Mouse (Mus musculus) heart, embryonic 13.5 days (tissue): Measurements from ENCODE around the gene Cfap126. TPM values are rescaled to one million over a fixed set of nuclear protein-coding genes. Genes with fewer than 3 reads are reported as not detected.

ENCODE experiments used
- ATAC-seq: fragments of 200-750 bp; cut with Nextera tagmentation; 2 replicates; pipeline ENCODE4 v1.8.0; 2017; ENCODE audit warnings: moderate TSS enrichment; ENCODE audit not compliant: insufficient number of reproducible peaks, low FRiP score, low TSS enrichment; ENCODE audit errors: extremely low read depth
- H3K27ac ChIP-seq: fragments of 300-500 bp; sonication (generic); replicated peaks from 2 replicates; pipeline ENCODE4 v1.5.1; 2015; ENCODE audit warnings: moderate library complexity, mild to moderate bottlenecking, inconsistent platforms
- H3K27me3 ChIP-seq: fragments of 300-500 bp; sonication (generic); replicated peaks from 2 replicates; pipeline ENCODE4 v1.6.1; 2015; ENCODE audit warnings: mild to moderate bottlenecking, inconsistent platforms
- H3K36me3 ChIP-seq: fragments of 300-500 bp; sonication (generic); 2 replicates; pipeline ENCODE4 v1.6.1; 2015; ENCODE audit warnings: mild to moderate bottlenecking, inconsistent platforms
- H3K4me1 ChIP-seq: fragments of 300-500 bp; sonication (generic); 2 replicates; pipeline ENCODE4 v1.6.1; 2015; ENCODE audit warnings: inconsistent platforms
- H3K4me2 ChIP-seq: fragments of 300-500 bp; sonication (generic); 2 replicates; pipeline ENCODE4 v1.6.1; 2015; ENCODE audit warnings: inconsistent platforms, mild to moderate bottlenecking, moderate library complexity
- H3K4me3 ChIP-seq: fragments of 300-500 bp; sonication (generic); 2 replicates; pipeline ENCODE4 v1.5.1; 2015; ENCODE audit warnings: moderate library complexity, mild to moderate bottlenecking, inconsistent platforms
- H3K9ac ChIP-seq: fragments of 300-500 bp; sonication (generic); 2 replicates; pipeline ENCODE4 v1.6.1; 2015; ENCODE audit warnings: inconsistent platforms, mild to moderate bottlenecking, moderate library complexity
- H3K9me3 ChIP-seq: fragments of 300-500 bp; sonication (generic); 2 replicates; pipeline ENCODE4 v1.6.1; 2016; ENCODE audit warnings: inconsistent platforms
- WGBS: fragments of 180-500 bp; shearing (Covaris S2); methylation state at CpG from one replicate; pipeline ENCODE4 v1.1.7; 2015; ENCODE audit warnings: mixed read lengths; 5-methylcytosine and 5-hydroxymethylcytosine counted together
- polyA plus RNA-seq: library from polyadenylated mRNA; unstranded; fragments of >200 nt; fragmentation: Nextera tagmentation; extraction: Ambion mirVana; gene quantifications from 2 replicates; pipeline ENCODE4 v1.2.1, GENCODE M21; 2015

Cfap126 gene
- polyA plus RNA-seq, 1 experiment from 2014 or later = 2.8 TPM

DNA sequence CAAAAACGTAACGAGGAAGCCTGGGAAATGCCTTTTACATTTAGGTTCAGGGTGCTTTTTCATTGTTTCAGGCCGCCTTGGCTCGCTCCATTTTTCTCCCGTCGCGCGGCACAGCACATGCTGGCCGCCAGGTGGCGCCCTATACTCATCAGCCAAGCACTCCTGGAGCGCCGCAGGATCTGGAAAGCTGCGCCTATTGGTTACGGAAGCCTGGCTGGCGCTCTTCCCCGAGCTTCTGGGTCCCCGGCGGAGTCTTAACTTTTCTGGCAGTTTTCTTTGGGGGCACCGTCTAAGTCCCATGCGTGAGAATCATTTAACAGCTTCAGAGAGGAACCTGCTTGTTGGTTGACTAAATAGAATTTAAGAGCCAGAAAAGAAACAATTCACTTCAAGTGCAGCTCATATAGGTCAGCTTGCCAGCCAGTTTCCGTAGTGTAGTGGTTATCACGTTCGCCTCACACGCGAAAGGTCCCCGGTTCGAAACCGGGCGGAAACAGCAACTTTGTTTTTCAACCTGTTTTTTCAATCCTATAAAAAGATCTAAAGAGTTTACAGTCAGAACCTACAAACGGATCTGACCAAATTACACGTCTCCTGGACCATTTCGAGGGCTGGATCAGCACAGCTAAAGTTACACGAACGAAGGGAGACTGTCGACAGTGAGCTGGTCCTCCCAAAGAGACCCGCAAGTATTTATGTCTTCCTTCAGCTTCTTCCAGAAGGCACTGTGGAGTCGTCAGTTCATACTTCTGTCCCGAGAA is 2.5 kb upstream of the Cfap126 start:
- Histone ChIP-seq H3K4me3 (peak overlapping the region; percentile 59), H3K4me2 (peak overlapping the region; percentile 74), H3K27me3 (no peaks in the 10 kb centered on the region), H3K27ac (peak overlapping the region; percentile 79), H3K4me1 (peaks cover 29% of the 10 kb centered on the region), H3K9me3 (no peaks in the 10 kb centered on the region), H3K9ac (peak overlapping the region; percentile 78), H3K36me3 (no peaks in the 10 kb centered on the region)
- WGBS = under 1% methylated on average over 38 of the region's 38 CpGs
- ATAC-seq = peak; percentile 87

DNA sequence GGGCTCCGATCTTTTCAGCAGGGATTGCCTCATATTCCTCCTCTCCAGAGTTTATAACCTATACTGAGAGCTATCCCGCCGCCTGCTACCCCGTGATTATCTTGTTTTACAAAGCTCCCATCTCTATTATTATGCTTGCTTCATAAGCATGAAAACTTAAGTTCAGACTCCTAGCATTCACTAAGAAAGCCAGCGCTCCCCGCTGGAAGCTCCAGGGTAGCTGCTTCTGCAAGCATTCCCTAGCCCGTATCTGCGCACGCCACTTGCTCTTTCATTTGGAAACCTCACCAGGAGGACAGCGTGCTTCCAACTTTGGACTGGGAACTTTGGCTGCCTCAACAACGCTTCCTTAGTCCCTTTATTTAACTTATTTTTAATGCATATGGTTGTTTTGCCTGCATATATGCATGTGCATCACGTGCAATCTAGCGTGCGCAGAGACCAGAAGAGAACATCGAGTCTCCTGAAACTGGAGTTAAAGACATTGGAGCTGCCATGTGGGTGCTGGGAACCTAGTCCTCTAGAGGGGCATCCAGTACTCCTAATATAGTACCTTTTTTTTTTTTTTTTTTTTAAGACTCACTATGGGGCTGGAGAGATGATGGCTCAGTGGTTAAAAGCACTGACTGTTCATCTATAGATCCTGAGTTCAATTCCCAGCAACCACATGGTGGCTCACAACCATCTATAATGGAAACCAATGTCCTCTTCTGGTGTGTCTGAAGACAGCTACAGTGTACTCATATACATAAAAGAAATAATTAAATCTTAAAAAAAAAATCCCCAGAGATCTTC is 1.7 kb upstream of the Cfap126 start:
- H3K36me3 ChIP-seq = no peaks in the 10 kb centered on the region
- H3K4me2 ChIP-seq = peak overlapping the region; percentile 74
- H3K4me1 ChIP-seq = peaks cover 29% of the 10 kb centered on the region
- H3K27ac ChIP-seq = peak overlapping the region; percentile 79
- no peaks in the 10 kb centered on the region for H3K27me3 ChIP-seq
- no peaks in the 10 kb centered on the region for H3K9me3 ChIP-seq
- 4% methylated on average over 15 of the region's 15 CpGs for WGBS
- H3K9ac ChIP-seq = peak overlapping the region; percentile 76
- ATAC-seq = no peak
- peak overlapping the region; percentile 59 for H3K4me3 ChIP-seq

DNA sequence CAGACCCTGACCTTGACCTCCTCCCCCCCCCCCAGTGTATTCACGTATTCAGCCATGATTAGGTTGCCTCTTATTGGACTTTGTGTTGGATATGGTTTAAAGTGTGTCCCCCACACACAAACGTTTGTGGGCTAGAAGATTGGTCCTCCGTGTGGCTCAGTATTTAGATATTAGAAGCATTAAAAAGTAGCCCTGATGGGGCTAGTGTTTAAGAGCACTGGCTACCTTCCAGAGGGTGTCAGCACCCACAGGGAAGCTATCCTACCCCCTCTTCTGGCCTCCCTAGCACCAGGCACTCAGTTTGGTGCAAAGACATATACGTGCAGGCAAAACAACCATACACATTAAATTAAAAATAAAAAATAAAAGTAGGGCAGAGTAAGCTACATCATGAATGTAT is 732 bp upstream of the Cfap126 start:
- no peak for ATAC-seq
- Histone ChIP-seq H3K4me3 (peak overlapping the region; percentile 57; the same call in 1 of the 2 replicates), H3K9me3 (no peaks in the 10 kb centered on the region), H3K27ac (no peak overlapping the region), H3K27me3 (no peaks in the 10 kb centered on the region), H3K36me3 (no peaks in the 10 kb centered on the region), H3K9ac (no peak overlapping the region), H3K4me2 (peak overlapping the region; percentile 76), H3K4me1 (peaks cover 29% of the 10 kb centered on the region)
- 78% methylated on average over 4 of the region's 4 CpGs for WGBS

DNA sequence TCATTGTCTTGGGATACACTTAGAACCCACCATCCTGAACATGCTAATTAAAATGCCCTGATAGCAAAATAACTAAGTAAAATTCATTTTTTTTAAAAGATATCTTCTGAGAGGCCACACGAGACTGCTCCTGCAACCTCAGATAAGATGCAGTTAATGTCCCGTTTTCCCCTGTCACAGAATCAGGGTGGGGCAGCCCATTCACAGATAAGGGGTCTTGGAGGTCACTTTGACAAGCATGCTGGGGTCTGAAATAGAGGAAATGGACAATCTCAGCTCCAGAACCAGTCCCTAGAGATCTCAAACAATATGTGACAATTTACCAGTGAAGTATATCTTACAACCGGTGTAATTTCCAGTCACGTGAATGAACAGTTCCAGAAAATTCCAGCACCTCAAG is 2.6 kb downstream of the Cfap126 start:
- Histone ChIP-seq H3K27me3 (no peaks in the 10 kb centered on the region), H3K36me3 (no peaks in the 10 kb centered on the region), H3K9me3 (no peaks in the 10 kb centered on the region), H3K9ac (no peak overlapping the region), H3K27ac (no peak overlapping the region), H3K4me1 (peaks cover 27% of the 10 kb centered on the region), H3K4me3 (no peak overlapping the region), H3K4me2 (no peak overlapping the region)
- ATAC-seq = no peak
- WGBS = 37% methylated on average over 4 of the region's 4 CpGs

DNA sequence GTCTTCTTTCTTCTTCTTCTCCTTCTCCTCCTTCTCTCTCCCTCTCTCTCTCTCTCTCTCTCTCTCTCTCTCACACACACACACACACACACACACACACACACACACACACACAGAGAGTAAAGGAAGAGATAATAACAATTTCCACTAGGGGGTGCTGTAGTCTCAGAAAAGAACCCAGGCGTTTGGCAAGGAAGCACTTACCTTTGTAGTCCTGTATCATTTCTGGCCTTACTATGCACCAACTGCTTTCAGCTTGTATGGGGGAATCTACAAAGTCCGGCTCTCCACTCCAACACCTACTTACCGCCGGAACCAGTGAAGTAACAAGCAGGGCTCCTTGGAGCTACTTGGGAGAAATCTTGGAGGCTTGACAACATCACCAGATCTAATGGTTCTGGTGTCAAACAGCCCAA is 4.6 kb downstream of the Cfap126 start:
- WGBS = 8% methylated on average over 4 of the region's 4 CpGs
- no peaks in the 10 kb centered on the region for H3K36me3 ChIP-seq
- H3K9me3 ChIP-seq = no peaks in the 10 kb centered on the region
- no peak overlapping the region for H3K27ac ChIP-seq
- H3K4me1 ChIP-seq = peaks cover 29% of the 10 kb centered on the region
- H3K9ac ChIP-seq = no peak overlapping the region
- H3K4me2 ChIP-seq = no peak overlapping the region
- H3K27me3 ChIP-seq = no peaks in the 10 kb centered on the region
- H3K4me3 ChIP-seq = no peak overlapping the region
- ATAC-seq = no peak

DNA sequence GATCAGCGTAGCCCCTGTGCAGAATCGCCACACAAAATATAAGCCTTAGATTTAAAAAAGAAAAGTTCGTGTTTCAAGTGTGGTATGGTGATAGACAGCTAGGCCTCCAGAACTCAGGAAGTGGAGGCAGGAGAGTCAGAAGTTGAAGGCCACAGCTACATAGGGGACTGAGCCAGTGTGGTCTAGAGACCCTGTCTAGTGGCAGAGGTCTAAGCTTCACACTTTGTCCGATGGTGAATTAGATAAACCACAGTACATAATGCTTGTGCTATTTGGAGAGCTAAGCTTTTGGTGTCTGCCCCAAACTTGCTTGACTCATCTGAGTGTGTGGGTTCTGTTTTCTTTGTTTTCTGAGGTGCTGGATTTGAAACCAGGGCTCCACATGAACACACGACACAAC is 5.3 kb downstream of the Cfap126 start:
- WGBS = 72% methylated on average over 5 of the region's 5 CpGs
- Histone ChIP-seq H3K27me3 (no peaks in the 10 kb centered on the region), H3K4me1 (peaks cover 24% of the 10 kb centered on the region), H3K9ac (no peak overlapping the region), H3K4me3 (no peak overlapping the region), H3K4me2 (no peak overlapping the region), H3K36me3 (no peaks in the 10 kb centered on the region), H3K9me3 (no peaks in the 10 kb centered on the region), H3K27ac (no peak overlapping the region)
- ATAC-seq = no peak

DNA sequence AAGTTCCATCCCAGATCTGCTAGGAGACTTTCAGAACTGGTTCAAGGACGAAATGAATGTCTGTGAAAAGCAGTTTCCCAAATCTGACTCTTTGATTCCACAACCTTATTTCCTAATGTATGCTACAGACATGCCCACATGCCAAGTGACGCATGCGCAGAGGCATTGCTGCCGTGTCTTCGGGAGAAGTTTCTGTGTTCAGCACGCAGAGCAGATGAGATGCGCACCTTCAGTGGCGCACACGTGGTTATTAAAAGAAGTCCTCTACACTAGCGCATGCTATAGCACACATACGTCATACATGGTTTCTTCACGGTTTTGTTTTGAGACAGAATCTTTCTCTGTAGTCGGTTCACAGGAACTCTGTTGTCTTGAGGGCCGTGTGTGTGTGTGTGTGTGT is 5.7 kb downstream of the Cfap126 start:
- no peaks in the 10 kb centered on the region for H3K36me3 ChIP-seq
- no peak overlapping the region for H3K4me2 ChIP-seq
- 85% methylated on average over 14 of the region's 14 CpGs for WGBS
- no peaks in the 10 kb centered on the region for H3K27me3 ChIP-seq
- no peak for ATAC-seq
- no peak overlapping the region for H3K4me3 ChIP-seq
- H3K9ac ChIP-seq = no peak overlapping the region
- peaks cover 24% of the 10 kb centered on the region for H3K4me1 ChIP-seq
- no peaks in the 10 kb centered on the region for H3K9me3 ChIP-seq
- H3K27ac ChIP-seq = no peak overlapping the region

DNA sequence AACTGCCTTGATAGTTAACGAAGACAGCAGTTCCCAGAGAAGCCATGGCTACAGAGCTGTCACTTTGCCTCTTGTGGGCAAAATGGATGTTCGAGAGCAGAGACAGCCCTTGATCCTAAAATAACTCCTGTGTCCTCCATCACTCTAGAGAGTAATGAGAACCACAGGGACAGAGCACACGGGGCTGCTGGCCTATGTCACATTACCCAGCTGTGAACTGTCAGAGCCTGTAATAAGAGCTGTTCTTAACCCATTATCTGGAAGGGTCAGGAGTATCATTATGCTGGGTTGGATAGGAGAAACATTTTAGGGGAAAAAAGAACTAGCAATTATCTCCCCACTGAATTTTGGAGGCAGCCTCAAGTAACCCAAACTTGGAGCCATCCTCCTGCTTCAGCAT is 7.2 kb downstream of the Cfap126 start:
- WGBS = 20% methylated on average over 3 of the region's 3 CpGs
- no peak overlapping the region for H3K4me2 ChIP-seq
- no peak overlapping the region for H3K4me3 ChIP-seq
- H3K36me3 ChIP-seq = no peaks in the 10 kb centered on the region
- H3K4me1 ChIP-seq = peaks cover 24% of the 10 kb centered on the region
- no peak overlapping the region; the same call in 1 of the 2 replicates for H3K9ac ChIP-seq
- ATAC-seq = no peak
- peak overlapping the region; percentile 28 for H3K27ac ChIP-seq
- H3K9me3 ChIP-seq = no peaks in the 10 kb centered on the region
- no peaks in the 10 kb centered on the region for H3K27me3 ChIP-seq

DNA sequence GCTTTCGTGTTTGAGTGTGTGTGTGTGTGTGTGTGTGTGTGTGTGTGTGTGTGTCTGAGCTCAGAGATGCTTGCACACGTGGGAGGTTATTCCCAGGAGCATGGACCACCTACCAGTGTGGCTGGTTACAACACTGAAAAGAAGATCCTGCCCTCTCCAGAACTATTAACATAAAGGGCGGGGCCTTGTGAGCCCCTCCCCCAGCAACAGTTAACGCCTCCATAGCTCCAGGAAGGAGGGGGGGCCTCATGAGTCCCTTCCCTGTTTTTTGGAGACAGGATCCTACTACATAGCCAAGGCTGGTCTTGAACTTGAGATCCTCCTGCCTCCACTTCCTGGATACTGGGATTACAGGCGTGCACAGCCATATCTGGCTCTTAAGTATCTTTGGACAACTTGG is 8.1 kb downstream of the Cfap126 start:
- ATAC-seq = no peak
- Histone ChIP-seq H3K9ac (no peak overlapping the region), H3K36me3 (peaks cover 3% of the 10 kb centered on the region), H3K4me1 (peaks cover 24% of the 10 kb centered on the region), H3K9me3 (no peaks in the 10 kb centered on the region), H3K27me3 (no peaks in the 10 kb centered on the region), H3K4me3 (no peak overlapping the region), H3K27ac (no peak overlapping the region), H3K4me2 (no peak overlapping the region)
- 38% methylated on average over 5 of the region's 5 CpGs for WGBS

DNA sequence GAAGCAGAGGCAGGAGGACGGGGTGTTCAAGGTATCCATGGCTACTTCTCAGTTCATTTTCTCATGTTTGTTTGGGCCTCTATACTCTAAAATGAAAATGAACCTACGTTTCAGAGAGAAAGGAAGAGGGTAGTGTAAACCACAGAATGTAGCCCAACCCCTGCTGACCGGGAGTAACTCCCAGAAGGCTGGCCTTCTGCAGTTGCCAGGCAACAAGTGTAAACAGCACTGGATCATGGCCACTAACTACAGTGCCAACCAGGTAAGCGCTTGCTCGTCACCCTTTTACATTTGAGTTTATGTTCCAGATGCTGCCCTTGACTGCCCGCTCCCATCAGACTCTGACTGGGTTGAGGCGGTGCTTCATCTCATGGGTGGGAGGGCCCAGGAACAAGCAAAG is 9.2 kb downstream of the Cfap126 start:
- Histone ChIP-seq H3K4me2 (no peak overlapping the region), H3K9ac (no peak overlapping the region), H3K27ac (no peak overlapping the region), H3K27me3 (no peaks in the 10 kb centered on the region), H3K9me3 (no peaks in the 10 kb centered on the region), H3K4me1 (peaks cover 24% of the 10 kb centered on the region), H3K36me3 (peaks cover 14% of the 10 kb centered on the region), H3K4me3 (no peak overlapping the region)
- WGBS = 40% methylated on average over 7 of the region's 7 CpGs
- no peak for ATAC-seq

DNA sequence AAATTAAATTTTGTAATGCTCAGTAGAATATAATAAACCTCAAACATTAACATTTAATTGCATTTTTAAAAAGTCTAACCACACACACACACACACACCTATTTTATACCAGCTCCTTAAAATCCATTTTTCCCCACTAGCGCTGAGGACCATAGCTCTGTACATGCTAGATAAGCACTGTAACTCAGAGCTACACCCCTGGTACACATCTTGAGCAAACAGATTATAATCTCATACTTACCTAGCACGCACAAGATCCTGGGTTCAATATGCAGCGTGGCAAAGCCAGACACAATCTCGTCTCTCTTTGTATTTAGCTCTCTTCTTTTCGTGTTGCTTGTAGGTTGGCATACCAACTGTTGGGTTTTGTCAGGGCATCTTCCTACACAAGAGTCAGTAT is 10.7 kb downstream of the Cfap126 start:
- WGBS = 85% methylated on average over 5 of the region's 5 CpGs
- Histone ChIP-seq H3K4me2 (no peak overlapping the region), H3K27ac (no peak overlapping the region), H3K9me3 (no peaks in the 10 kb centered on the region), H3K9ac (no peak overlapping the region), H3K4me3 (no peak overlapping the region), H3K27me3 (no peaks in the 10 kb centered on the region), H3K36me3 (peaks cover 28% of the 10 kb centered on the region), H3K4me1 (peaks cover 24% of the 10 kb centered on the region)
- no peak for ATAC-seq
